Comparison of ENCODE assay signal across 8 mouse cellular contexts in the genomic region with DNA sequence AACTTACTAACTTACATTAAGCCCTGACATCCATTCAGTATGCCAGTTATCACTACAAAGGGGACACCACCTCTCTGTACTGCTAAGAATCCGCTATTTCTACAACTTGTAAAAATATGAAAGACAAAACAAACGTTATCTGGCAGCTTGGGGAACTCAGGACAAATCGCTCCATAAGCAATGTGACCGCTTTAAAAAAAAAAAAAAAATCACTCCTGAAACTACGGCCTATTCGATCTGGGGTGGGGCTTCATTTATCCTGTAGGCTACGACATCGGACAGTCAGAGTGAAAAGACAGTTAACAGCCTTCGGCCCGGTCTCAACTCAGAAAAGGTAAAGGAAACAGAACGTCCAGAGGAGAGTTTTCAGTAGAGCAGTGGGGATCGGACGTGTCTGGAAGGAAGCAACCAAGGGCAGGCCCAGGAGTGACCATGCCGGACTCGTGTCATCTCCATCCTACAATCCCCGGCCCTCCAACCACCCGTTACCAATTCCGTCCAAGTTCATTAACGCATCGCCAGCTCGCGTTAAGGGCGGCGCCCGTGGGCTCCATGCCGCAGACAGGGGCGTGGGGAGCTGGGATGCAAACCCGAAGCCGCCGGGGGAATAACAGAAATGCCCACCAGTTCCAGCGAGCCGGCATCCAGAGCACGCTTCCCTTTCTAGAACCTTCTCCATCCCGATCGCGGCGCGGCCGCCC. TPM values are rescaled to one million over a fixed set of nuclear protein-coding genes. Genes with fewer than 3 reads are reported as not detected.
A peak's percentile ranks its signal among the peaks of the same experiment; 100 is the strongest.
DNase-seq lines count a peak whose midpoint lies in the region; ATAC-seq and TF ChIP-seq lines count a peak whose summit lies in the region.

No protein-coding gene starts in this region.

- no peaks in the 10 kb centered on the region for H3K27me3 ChIP-seq in heart, embryonic 12.5 days (replicated peaks)
- H3K27me3 ChIP-seq in C2C12 (ENCODE audit: control insufficient read depth, insufficient read depth, insufficient read length) = no peaks in the 10 kb centered on the region
- H3K27me3 ChIP-seq in hindbrain, embryonic 12.5 days = no peaks in the 10 kb centered on the region

- H3K79me2 ChIP-seq in C2C12 (ENCODE audit: control insufficient read depth, insufficient read depth) = peaks cover 65% of the 10 kb centered on the region

- under 1% methylated on average over 39 of the region's 39 CpGs for WGBS in heart, embryonic 12.5 days
- WGBS in hindbrain, embryonic 12.5 days = under 1% methylated on average over 39 of the region's 39 CpGs

- H3ac ChIP-seq in C2C12 (ENCODE audit: control insufficient read depth, insufficient read length, low read depth) = peak overlapping the region; percentile 74

- H3K79me3 ChIP-seq in C2C12 (ENCODE audit: low read depth) = peaks cover 40% of the 10 kb centered on the region

- no peak for DNase-seq in heart, postnatal 4 days
- no peak for DNase-seq in adrenal gland, postnatal 25 days
- DNase-seq in right cerebral cortex, adult 18-20 months = no peak

- H3K4me1 ChIP-seq in heart, embryonic 12.5 days (replicated peaks) = peaks cover 18% of the 10 kb centered on the region
- no peaks in the 10 kb centered on the region for H3K4me1 ChIP-seq in cortical plate, adult 2 months (ENCODE audit: control insufficient read depth, insufficient read depth, low read length)
- H3K4me1 ChIP-seq in hindbrain, embryonic 12.5 days = peaks cover 19% of the 10 kb centered on the region

- peaks cover 40% of the 10 kb centered on the region for H3K36me3 ChIP-seq in heart, embryonic 12.5 days
- H3K36me3 ChIP-seq in C2C12 (ENCODE audit: control insufficient read depth, insufficient read depth) = peaks cover 43% of the 10 kb centered on the region
- H3K36me3 ChIP-seq in hindbrain, embryonic 12.5 days = peaks cover 32% of the 10 kb centered on the region

- no peak for TF ChIP-seq CTCF in C2C12 (IDR thresholded peaks at IDR 0.05; ENCODE audit: control insufficient read depth, insufficient read depth, insufficient read length)
- TF ChIP-seq CTCF in cortical plate, adult 2 months (IDR thresholded peaks at IDR 0.05; ENCODE audit: extremely low read depth, insufficient read depth, low read length) = no peak

- H3K9me3 ChIP-seq in heart, embryonic 12.5 days (replicated peaks) = no peaks in the 10 kb centered on the region
- H3K9me3 ChIP-seq in hindbrain, embryonic 12.5 days (replicated peaks) = no peaks in the 10 kb centered on the region

- H3K4me2 ChIP-seq in heart, embryonic 12.5 days = peak overlapping the region; percentile 72
- peak overlapping the region; percentile 79 for H3K4me2 ChIP-seq in hindbrain, embryonic 12.5 days (replicated peaks)

- H3K9ac ChIP-seq in heart, embryonic 12.5 days = peak overlapping the region; percentile 93
- H3K9ac ChIP-seq in hindbrain, embryonic 12.5 days = peak overlapping the region; percentile 94

- peak overlapping the region; percentile 67 for H3K27ac ChIP-seq in heart, embryonic 12.5 days (ENCODE audit: poor library complexity, severe bottlenecking)
- no peak overlapping the region for H3K27ac ChIP-seq in cortical plate, adult 2 months (ENCODE audit: insufficient read depth, low read length)
- peak overlapping the region; percentile 88 for H3K27ac ChIP-seq in hindbrain, embryonic 12.5 days

- peak; percentile 36 for ATAC-seq in heart, embryonic 12.5 days (ENCODE audit: insufficient number of reproducible peaks, low FRiP score)
- ATAC-seq in hindbrain, embryonic 12.5 days (ENCODE audit: low FRiP score) = peak; percentile 61
- peak; percentile 11; the same call in 1 of the 2 replicates for ATAC-seq in megakaryocyte progenitor cell, adult 5-6 weeks (replicated peaks; ENCODE audit: poor library complexity)

- H3K4me3 ChIP-seq in heart, embryonic 12.5 days = peak overlapping the region; percentile 75
- peak overlapping the region; percentile 97 for H3K4me3 ChIP-seq in C2C12 (ENCODE audit: insufficient read depth, poor library complexity, severe bottlenecking)
- H3K4me3 ChIP-seq in cortical plate, adult 2 months (ENCODE audit: insufficient read depth, low read length) = peak overlapping the region; percentile 71
- H3K4me3 ChIP-seq in hindbrain, embryonic 12.5 days = peak overlapping the region; percentile 71

- no peak for TF ChIP-seq POLR2A in cortical plate, adult 2 months (IDR thresholded peaks at IDR 0.05; ENCODE audit: extremely low read depth, insufficient read depth, low read length)

TF ChIP-seq in C2C12, 6 proteins besides CTCF, POLR2A, EP300 and RAD21:
- TF ChIP-seq MAX (IDR thresholded peaks at IDR 0.05) = no peak
- no peak for TF ChIP-seq MYOG (IDR thresholded peaks at IDR 0.05; ENCODE audit: control insufficient read depth, extremely low read depth, insufficient read length)
- no peak for TF ChIP-seq FOSL1 (IDR thresholded peaks at IDR 0.05; ENCODE audit: insufficient read depth, low read length, poor library complexity, severe bottlenecking)
- no peak for TF ChIP-seq CEBPB (IDR thresholded peaks at IDR 0.05; ENCODE audit: low read depth)
- no peak for TF ChIP-seq MYOD1 (IDR thresholded peaks at IDR 0.05; ENCODE audit: control insufficient read depth, insufficient read length, low read depth)
- no peak for TF ChIP-seq USF1 (IDR thresholded peaks at IDR 0.05; ENCODE audit: low read depth)

RNA-seq across cellular contexts. Expression of a gene that starts 0.6 kb away (rescaled TPM):
- polyA plus RNA-seq in heart, embryonic 12.5 days (2016; fragmentation: Nextera tagmentation; extraction: Ambion mirVana) = 335 and 346 TPM in 2 replicates
- 100 to 1,000 TPM; 202 to 213 TPM for total RNA-seq in heart, postnatal 4 days (2021)
- polyA plus RNA-seq in C2C12 (2012; fragmentation: generic; extraction: Trizol) = 162 TPM
- polyA plus RNA-seq in cortical plate, adult 2 months (2012; rRNA removed) = 117 and 118 TPM in 2 replicates
- polyA plus RNA-seq in hindbrain, embryonic 12.5 days (2016; fragmentation: Nextera tagmentation; extraction: Ambion mirVana) = 462 and 475 TPM in 2 replicates
- 335 and 348 TPM in 2 replicates for total RNA-seq in megakaryocyte progenitor cell, adult 5-6 weeks (2015)
- total RNA-seq in megakaryocyte progenitor cell, adult 5-6 weeks (2017) = 660 and 918 TPM in 2 replicates
- total RNA-seq in adrenal gland, postnatal 25 days (2021) = 203 and 229 TPM in 2 replicates

RNA-seq across cellular contexts. Expression of a gene that starts 40.6 kb away (rescaled TPM):
- polyA plus RNA-seq in heart, embryonic 12.5 days (2016; fragmentation: Nextera tagmentation; extraction: Ambion mirVana) = 35.8 and 37.0 TPM in 2 replicates
- 10 to 100 TPM; 48.6 to 49.4 TPM for total RNA-seq in heart, postnatal 4 days (2021)
- 18.4 TPM for polyA plus RNA-seq in C2C12 (2012; fragmentation: generic; extraction: Trizol)
- polyA plus RNA-seq in cortical plate, adult 2 months (2012; rRNA removed) = 57.8 and 59.5 TPM in 2 replicates
- polyA plus RNA-seq in hindbrain, embryonic 12.5 days (2016; fragmentation: Nextera tagmentation; extraction: Ambion mirVana) = 41.5 and 43.4 TPM in 2 replicates
- 86.5 and 92.9 TPM in 2 replicates for total RNA-seq in megakaryocyte progenitor cell, adult 5-6 weeks (2015)
- total RNA-seq in megakaryocyte progenitor cell, adult 5-6 weeks (2017) = 96.9 and 121 TPM in 2 replicates
- total RNA-seq in adrenal gland, postnatal 25 days (2021) = 70.9 and 72.4 TPM in 2 replicates

RNA-seq across cellular contexts. Expression of a gene that starts 54.7 kb away (rescaled TPM):
- polyA plus RNA-seq in heart, embryonic 12.5 days (2016; fragmentation: Nextera tagmentation; extraction: Ambion mirVana) = 11.3 and 13.1 TPM in 2 replicates
- total RNA-seq in heart, postnatal 4 days (2021) = 1 to 10 TPM; 6.9 to 7.6 TPM
- polyA plus RNA-seq in C2C12 (2012; fragmentation: generic; extraction: Trizol) = 5.2 TPM
- polyA plus RNA-seq in cortical plate, adult 2 months (2012; rRNA removed) = 9.8 and 10.4 TPM in 2 replicates
- 11.5 and 11.9 TPM in 2 replicates for polyA plus RNA-seq in hindbrain, embryonic 12.5 days (2016; fragmentation: Nextera tagmentation; extraction: Ambion mirVana)
- total RNA-seq in megakaryocyte progenitor cell, adult 5-6 weeks (2015) = 8.4 and 9.8 TPM in 2 replicates
- total RNA-seq in megakaryocyte progenitor cell, adult 5-6 weeks (2017) = 14.3 and 22.5 TPM in 2 replicates
- total RNA-seq in adrenal gland, postnatal 25 days (2021) = 6.9 and 8.8 TPM in 2 replicates

RNA-seq across cellular contexts. Expression of a gene that starts 58.0 kb away (rescaled TPM):
- 0.13 TPM in 1 of 2 replicates, not detected in the other for polyA plus RNA-seq in heart, embryonic 12.5 days (2016; fragmentation: Nextera tagmentation; extraction: Ambion mirVana)
- 1 to 10 TPM; 9.4 to 9.5 TPM for total RNA-seq in heart, postnatal 4 days (2021)
- polyA plus RNA-seq in C2C12 (2012; fragmentation: generic; extraction: Trizol) = 0.11 TPM
- 1.2 and 1.5 TPM in 2 replicates for polyA plus RNA-seq in cortical plate, adult 2 months (2012; rRNA removed)
- 0.13 TPM in 1 of 2 replicates, not detected in the other for polyA plus RNA-seq in hindbrain, embryonic 12.5 days (2016; fragmentation: Nextera tagmentation; extraction: Ambion mirVana)
- total RNA-seq in megakaryocyte progenitor cell, adult 5-6 weeks (2015) = not detected in 2 replicates
- total RNA-seq in megakaryocyte progenitor cell, adult 5-6 weeks (2017) = not detected in 2 replicates
- total RNA-seq in adrenal gland, postnatal 25 days (2021) = 0.57 and 0.82 TPM in 2 replicates

Comparison
In these comparisons a context has a peak if more than half of its experiments do, and no peak if none do; other contexts are left out.
1. ATAC-seq: peak in every context shown above with its lines; median percentile 61 in hindbrain, embryonic 12.5 days; 36 in heart, embryonic 12.5 days; 11 in megakaryocyte progenitor cell, adult 5-6 weeks.